Mouse (Mus musculus): ENCODE results near the gene Cdh23. TPM values are rescaled to one million over a fixed set of nuclear protein-coding genes. Genes with fewer than 3 reads are reported as not detected.

Gene Cdh23
- polyA plus RNA-seq (2014; fragmentation: Illumina TruSeq; extraction: RNeasy Lipid Tissue Mini Kit (QIAGEN cat#74804); ENCODE audit: low read depth, low replicate concordance): 2.2 TPM

GRCm38 (mm10) chr10:60696390-60696789, at the start of gene Cdh23:
Gene Cdh23 (minus strand): TSS chr10:60696490.

GRCm38 (mm10) chr10:60399449-60399848, 296.8 kb downstream of the Cdh23 start, which contains the start of gene Gm17455:
Gene Gm17455 (plus strand): TSS chr10:60399726.

DNA sequence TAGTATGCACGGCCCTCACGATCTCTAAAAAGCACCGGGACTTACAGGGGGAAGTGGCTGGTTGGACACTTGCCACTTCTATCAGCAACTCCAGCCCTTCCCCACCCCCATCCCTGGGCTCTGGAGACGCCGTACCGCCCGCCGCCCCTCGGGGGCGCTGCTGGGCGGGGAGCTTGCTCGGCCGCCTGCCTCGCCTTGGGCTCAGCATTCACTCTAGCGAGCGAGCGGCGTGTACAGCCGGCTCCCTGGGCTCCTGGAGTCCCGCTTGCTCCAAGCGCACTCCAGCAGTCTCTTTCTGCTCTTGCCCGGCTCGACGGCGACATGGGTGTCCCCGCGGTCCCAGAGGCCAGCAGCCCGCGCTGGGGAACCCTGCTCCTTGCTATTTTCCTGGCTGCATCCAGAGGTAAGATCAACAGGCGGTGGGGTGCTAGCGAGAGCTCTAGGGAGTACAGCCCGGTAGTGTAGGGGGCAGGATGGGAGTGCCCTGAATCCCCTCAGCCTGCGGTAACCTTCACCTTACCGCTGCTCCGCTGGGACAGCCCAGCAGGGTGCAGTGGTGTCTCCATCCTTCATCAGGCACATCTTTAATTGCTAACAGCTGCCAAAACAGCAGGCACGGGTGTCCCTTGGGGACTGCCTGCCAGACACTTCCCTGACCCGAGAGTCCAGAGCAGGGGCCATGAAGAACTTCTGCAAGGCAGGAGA, 349.4 kb downstream of the Cdh23 start, which contains the start of gene Vsir:
TSS of gene Vsir (plus strand) at position 151 of the 705 bp plus-strand sequence.

DNA sequence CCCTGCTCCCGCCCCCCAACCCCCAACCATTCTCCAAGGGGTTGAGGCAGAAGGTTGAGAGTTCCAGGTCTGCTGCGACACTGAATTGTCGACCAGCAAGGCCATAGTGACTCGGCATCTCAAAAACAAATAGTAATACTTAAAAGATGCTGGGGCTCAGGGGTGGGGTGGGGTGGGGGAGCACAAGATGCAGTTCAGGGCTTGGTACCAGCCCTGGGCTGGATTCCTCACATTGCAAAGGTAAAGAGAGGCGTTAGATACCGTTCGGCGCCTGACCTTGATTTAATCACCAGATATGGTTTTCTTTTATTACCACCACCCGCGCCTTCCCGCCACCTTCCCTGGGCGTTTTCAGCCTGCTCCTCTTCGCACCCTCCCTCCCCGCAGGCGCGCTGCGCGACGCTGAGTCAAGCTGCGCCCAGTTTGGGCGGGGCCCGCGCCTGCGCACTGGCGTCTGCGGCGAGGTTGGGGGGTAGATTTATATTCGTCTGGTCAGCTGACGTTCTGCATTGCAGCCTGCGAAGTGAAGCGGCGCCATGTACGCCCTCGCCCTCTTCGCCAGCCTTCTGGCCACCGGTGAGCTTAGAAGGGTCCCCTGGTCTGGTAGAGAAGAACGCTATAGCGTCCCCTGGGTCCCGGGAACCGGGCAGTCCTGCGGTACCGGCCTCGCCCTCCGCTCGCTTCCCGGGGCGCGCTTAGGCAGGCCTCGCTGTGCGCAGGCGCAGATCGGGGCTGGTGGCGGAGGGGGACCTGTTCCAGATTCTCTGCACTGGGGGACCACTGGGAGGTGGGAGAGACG, 418.9 kb downstream of the Cdh23 start, which contains the start of gene Psap:
TSS of gene Psap (plus strand) at position 421 of the 799 bp plus-strand sequence.

Other genes with a start within 250 kb of the Cdh23 start
- 40.0 TPM for gene Slc29a3, start 56.3 kb upstream of the Cdh23 start, polyA plus RNA-seq (2014; fragmentation: Illumina TruSeq; extraction: RNeasy Lipid Tissue Mini Kit (QIAGEN cat#74804); ENCODE audit: low read depth, low replicate concordance)
- 12.0 TPM for gene Unc5b, start 135.1 kb upstream of the Cdh23 start, polyA plus RNA-seq (2014; fragmentation: Illumina TruSeq; extraction: RNeasy Lipid Tissue Mini Kit (QIAGEN cat#74804); ENCODE audit: low read depth, low replicate concordance)